Mouse (Mus musculus): ENCODE data around the gene Hvcn1. TPM values are rescaled to one million over a fixed set of nuclear protein-coding genes. Genes with fewer than 3 reads are reported as not detected.

Gene Hvcn1
- total and polyA plus RNA-seq, 2 experiments, result 1.5 to 1.7 TPM

- Histone ChIP-seq H3K36me3 (ENCODE audit: control insufficient read depth, insufficient read depth, low read length) (no peaks in the 10 kb centered on the region), H3K4me3 (ENCODE audit: insufficient read depth, low read depth, low read length) (no peak overlapping the region), H3K9ac (ENCODE audit: low read depth, low read length) (no peak overlapping the region), H3K27ac (replicated peaks; ENCODE audit: insufficient read depth, low read depth, low read length) (no peak overlapping the region), H3K79me2 (ENCODE audit: control insufficient read depth, insufficient read depth, low read length) (no peaks in the 10 kb centered on the region), H3K27me3 (ENCODE audit: control insufficient read depth, insufficient read depth, low read length) (no peaks in the 10 kb centered on the region), H3K4me1 (ENCODE audit: control insufficient read depth, insufficient read depth, low read length) (no peaks in the 10 kb centered on the region)
- no peak for DNase-seq (ENCODE audit: extremely low read depth, low read depth, low spot score)
- TF ChIP-seq CTCF (IDR thresholded peaks at IDR 0.05; ENCODE audit: low read depth, low read length) (no peak), POLR2A (IDR thresholded peaks at IDR 0.05; ENCODE audit: extremely low read depth, insufficient read depth, low read length) (no peak)
- 67% methylated on average over 7 of the region's 7 CpGs for WGBS
These were observed 33.0 kb downstream of the Hvcn1 start for GRCm38 (mm10) chr5:122239618-122240017.

- 78% methylated on average over 11 of the region's 11 CpGs for WGBS
- H3K4me1 ChIP-seq (ENCODE audit: control insufficient read depth, insufficient read depth, low read length), result no peaks in the 10 kb centered on the region
- H3K27ac ChIP-seq (replicated peaks; ENCODE audit: insufficient read depth, low read depth, low read length), result no peak overlapping the region
- H3K27me3 ChIP-seq (ENCODE audit: control insufficient read depth, insufficient read depth, low read length), result no peaks in the 10 kb centered on the region
- DNase-seq (ENCODE audit: extremely low read depth, low read depth, low spot score), result no peak
- no peak overlapping the region for H3K4me3 ChIP-seq (ENCODE audit: insufficient read depth, low read depth, low read length)
- no peaks in the 10 kb centered on the region for H3K36me3 ChIP-seq (ENCODE audit: control insufficient read depth, insufficient read depth, low read length)
- H3K79me2 ChIP-seq (ENCODE audit: control insufficient read depth, insufficient read depth, low read length), result no peaks in the 10 kb centered on the region
- H3K9ac ChIP-seq (ENCODE audit: low read depth, low read length), result no peak overlapping the region
- no peak for TF ChIP-seq CTCF (IDR thresholded peaks at IDR 0.05; ENCODE audit: low read depth, low read length)
- TF ChIP-seq POLR2A (IDR thresholded peaks at IDR 0.05; ENCODE audit: extremely low read depth, insufficient read depth, low read length), result no peak
These were observed 33.9 kb downstream of the Hvcn1 start for GRCm38 (mm10) chr5:122240521-122240920.

- WGBS, result 87% methylated on average over 1 of the region's 1 CpGs
- no peak overlapping the region for H3K9ac ChIP-seq (ENCODE audit: low read depth, low read length)
- H3K4me3 ChIP-seq (ENCODE audit: insufficient read depth, low read depth, low read length), result no peak overlapping the region
- H3K27me3 ChIP-seq (ENCODE audit: control insufficient read depth, insufficient read depth, low read length), result no peaks in the 10 kb centered on the region
- no peaks in the 10 kb centered on the region for H3K36me3 ChIP-seq (ENCODE audit: control insufficient read depth, insufficient read depth, low read length)
- no peaks in the 10 kb centered on the region for H3K4me1 ChIP-seq (ENCODE audit: control insufficient read depth, insufficient read depth, low read length)
- no peak for TF ChIP-seq POLR2A (IDR thresholded peaks at IDR 0.05; ENCODE audit: extremely low read depth, insufficient read depth, low read length)
- TF ChIP-seq CTCF (IDR thresholded peaks at IDR 0.05; ENCODE audit: low read depth, low read length), result no peak
- no peak for DNase-seq (ENCODE audit: extremely low read depth, low read depth, low spot score)
- no peaks in the 10 kb centered on the region for H3K79me2 ChIP-seq (ENCODE audit: control insufficient read depth, insufficient read depth, low read length)
- no peak overlapping the region for H3K27ac ChIP-seq (replicated peaks; ENCODE audit: insufficient read depth, low read depth, low read length)
These were observed 34.4 kb downstream of the Hvcn1 start for GRCm38 (mm10) chr5:122240989-122241388.

- TF ChIP-seq POLR2A (IDR thresholded peaks at IDR 0.05; ENCODE audit: extremely low read depth, insufficient read depth, low read length), result no peak
- no peak for TF ChIP-seq CTCF (IDR thresholded peaks at IDR 0.05; ENCODE audit: low read depth, low read length)
- H3K4me1 ChIP-seq (ENCODE audit: control insufficient read depth, insufficient read depth, low read length), result no peaks in the 10 kb centered on the region
- no peak overlapping the region for H3K27ac ChIP-seq (replicated peaks; ENCODE audit: insufficient read depth, low read depth, low read length)
- H3K36me3 ChIP-seq (ENCODE audit: control insufficient read depth, insufficient read depth, low read length), result no peaks in the 10 kb centered on the region
- DNase-seq (ENCODE audit: extremely low read depth, low read depth, low spot score), result no peak
- no peak overlapping the region for H3K9ac ChIP-seq (ENCODE audit: low read depth, low read length)
- 77% methylated on average over 6 of the region's 6 CpGs for WGBS
- H3K4me3 ChIP-seq (ENCODE audit: insufficient read depth, low read depth, low read length), result no peak overlapping the region
- H3K27me3 ChIP-seq (ENCODE audit: control insufficient read depth, insufficient read depth, low read length), result no peaks in the 10 kb centered on the region
- no peaks in the 10 kb centered on the region for H3K79me2 ChIP-seq (ENCODE audit: control insufficient read depth, insufficient read depth, low read length)
These were observed 36.0 kb downstream of the Hvcn1 start for GRCm38 (mm10) chr5:122242521-122243123.

GRCm38 (mm10) chr5:122243781-122244523 lies 37.3 kb downstream of the Hvcn1 start:
- H3K36me3 ChIP-seq (ENCODE audit: control insufficient read depth, insufficient read depth, low read length), result no peaks in the 10 kb centered on the region
- no peak overlapping the region for H3K27ac ChIP-seq (replicated peaks; ENCODE audit: insufficient read depth, low read depth, low read length)
- 94% methylated on average over 17 of the region's 17 CpGs for WGBS
- H3K27me3 ChIP-seq (ENCODE audit: control insufficient read depth, insufficient read depth, low read length), result no peaks in the 10 kb centered on the region
- no peak overlapping the region for H3K9ac ChIP-seq (ENCODE audit: low read depth, low read length)
- no peaks in the 10 kb centered on the region for H3K4me1 ChIP-seq (ENCODE audit: control insufficient read depth, insufficient read depth, low read length)
- no peaks in the 10 kb centered on the region for H3K79me2 ChIP-seq (ENCODE audit: control insufficient read depth, insufficient read depth, low read length)
- no peak overlapping the region for H3K4me3 ChIP-seq (ENCODE audit: insufficient read depth, low read depth, low read length)
- no peak for DNase-seq (ENCODE audit: extremely low read depth, low read depth, low spot score)
- TF ChIP-seq POLR2A (IDR thresholded peaks at IDR 0.05; ENCODE audit: extremely low read depth, insufficient read depth, low read length) (no peak), CTCF (IDR thresholded peaks at IDR 0.05; ENCODE audit: low read depth, low read length) (no peak)

- TF ChIP-seq CTCF (IDR thresholded peaks at IDR 0.05; ENCODE audit: low read depth, low read length), result no peak
- no peak for TF ChIP-seq POLR2A (IDR thresholded peaks at IDR 0.05; ENCODE audit: extremely low read depth, insufficient read depth, low read length)
- Histone ChIP-seq H3K9ac (ENCODE audit: low read depth, low read length) (no peak overlapping the region), H3K79me2 (ENCODE audit: control insufficient read depth, insufficient read depth, low read length) (no peaks in the 10 kb centered on the region), H3K4me3 (ENCODE audit: insufficient read depth, low read depth, low read length) (no peak overlapping the region), H3K27me3 (ENCODE audit: control insufficient read depth, insufficient read depth, low read length) (no peaks in the 10 kb centered on the region), H3K36me3 (ENCODE audit: control insufficient read depth, insufficient read depth, low read length) (no peaks in the 10 kb centered on the region), H3K4me1 (ENCODE audit: control insufficient read depth, insufficient read depth, low read length) (no peaks in the 10 kb centered on the region), H3K27ac (replicated peaks; ENCODE audit: insufficient read depth, low read depth, low read length) (no peak overlapping the region)
- 58% methylated on average over 3 of the region's 3 CpGs for WGBS
- no peak for DNase-seq (ENCODE audit: extremely low read depth, low read depth, low spot score)
These were observed 38.6 kb downstream of the Hvcn1 start for GRCm38 (mm10) chr5:122245186-122245585.

Data from liver, adult 2 months (tissue).